Mouse (Mus musculus) G1E (cell line): ENCODE measurements around the gene Dyrk1a.

Experiments
- CTCF ChIP-seq: IDR thresholded peaks from 2 replicates; pipeline ENCODE4 v1.5.1; 2012; ENCODE audit warnings: low read depth, low read length, inconsistent platforms, mixed read lengths
- GATA2 ChIP-seq: IDR thresholded peaks from 2 replicates; pipeline ENCODE4 v1.6.1; 2012; ENCODE audit warnings: low read depth, low read length, inconsistent platforms, borderline replicate concordance

DNA sequence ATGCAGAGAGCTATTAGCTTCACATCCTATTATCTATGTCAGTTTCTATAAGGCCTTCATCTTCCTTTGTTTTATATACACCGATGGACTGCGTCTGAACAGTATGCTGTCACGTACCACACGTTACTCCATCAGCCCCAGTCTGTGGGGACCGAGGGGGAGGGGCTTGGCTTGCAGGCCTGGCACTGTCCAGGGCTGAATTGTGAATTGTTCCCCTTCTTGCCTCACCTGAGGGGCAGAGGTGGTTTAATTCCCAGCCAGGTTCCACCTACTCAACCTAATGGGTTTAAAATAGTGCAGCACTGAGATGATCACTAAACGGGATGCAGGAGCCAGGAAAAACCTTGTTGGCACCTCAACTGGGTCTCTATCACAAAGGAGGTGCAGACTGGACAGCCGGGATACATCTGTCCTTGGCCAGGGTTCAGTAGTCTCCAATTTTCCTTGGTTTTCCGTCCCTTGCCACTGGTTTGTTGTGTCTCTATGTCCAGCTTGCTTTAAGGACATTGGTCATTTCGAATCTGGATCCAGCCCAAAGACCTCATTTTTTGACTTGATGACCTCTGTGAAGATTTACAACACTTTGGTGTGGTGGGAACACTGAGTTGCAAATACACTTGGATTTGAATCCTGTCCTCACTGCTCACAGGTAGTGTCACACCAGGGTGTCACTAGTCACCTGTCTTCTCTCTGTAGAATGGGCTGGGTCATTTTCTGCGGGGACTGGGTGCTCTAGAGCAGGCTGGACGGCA is 2.8 kb upstream of the Dyrk1a start:
- TF ChIP-seq CTCF, result no peak
- no peak for TF ChIP-seq GATA2
